Mouse (Mus musculus) liver, embryonic 13.5 days (tissue): ENCODE measurements around the gene Cnot1. TPM values are rescaled to one million over a fixed set of nuclear protein-coding genes. Genes with fewer than 3 reads are reported as not detected.

Source experiments
- ATAC-seq: fragments of 200-750 bp; cut with Nextera tagmentation; 2 replicates; pipeline ENCODE4 v1.8.0; 2017; ENCODE audit warnings: low read depth, mild to moderate bottlenecking, moderate number of reproducible peaks, moderate library complexity
- DNase-seq: peaks from one replicate; pipeline ENCODE4 v3.0.0; 2022
- H3K27ac ChIP-seq: fragments of 300-500 bp; sonication (generic); 2 replicates; pipeline ENCODE4 v1.5.1; 2015; ENCODE audit warnings: moderate library complexity, mild to moderate bottlenecking, inconsistent platforms
- H3K27me3 ChIP-seq: fragments of 300-500 bp; sonication (generic); 2 replicates; pipeline ENCODE4 v1.6.1; 2015; ENCODE audit warnings: mild to moderate bottlenecking, inconsistent platforms
- H3K36me3 ChIP-seq: fragments of 300-500 bp; sonication (generic); 2 replicates; pipeline ENCODE4 v1.6.1; 2015; ENCODE audit warnings: mild to moderate bottlenecking, inconsistent platforms
- H3K4me1 ChIP-seq: fragments of 300-500 bp; sonication (generic); replicated peaks from 2 replicates; pipeline ENCODE4 v1.6.1; 2015; ENCODE audit warnings: inconsistent platforms
- H3K4me2 ChIP-seq: fragments of 300-500 bp; sonication (generic); 2 replicates; pipeline ENCODE4 v1.6.1; 2015; ENCODE audit warnings: inconsistent platforms, mild to moderate bottlenecking, moderate library complexity
- H3K4me3 ChIP-seq: fragments of 300-500 bp; sonication (generic); replicated peaks from 2 replicates; pipeline ENCODE4 v1.5.1; 2015; ENCODE audit warnings: mild to moderate bottlenecking, inconsistent platforms
- H3K9ac ChIP-seq: fragments of 300-500 bp; sonication (generic); 2 replicates; pipeline ENCODE4 v1.6.1; 2015; ENCODE audit warnings: mild to moderate bottlenecking, inconsistent platforms
- H3K9me3 ChIP-seq: fragments of 300-500 bp; sonication (generic); replicated peaks from 2 replicates; pipeline ENCODE4 v1.6.1; 2016; ENCODE audit warnings: inconsistent platforms
- WGBS: fragments of 180-500 bp; shearing (Covaris S2); methylation state at CpG from one replicate; pipeline ENCODE4 v1.1.7; 2015; ENCODE audit not compliant: insufficient replicate concordance; 5-methylcytosine and 5-hydroxymethylcytosine counted together
- polyA plus RNA-seq: library from polyadenylated mRNA; unstranded; fragments of >200 nt; fragmentation: Nextera tagmentation; extraction: Ambion mirVana; gene quantifications from 2 replicates; pipeline ENCODE4 v1.2.1, GENCODE M21; 2015

Gene Cnot1
- polyA plus RNA-seq, 1 experiment from 2014 or later, result 24.5 TPM

GRCm38 (mm10) chr8:95703461-95704260 is 103.6 kb downstream of the Cnot1 start:
- H3K9me3 ChIP-seq, result no peaks in the 10 kb centered on the region
- H3K27me3 ChIP-seq, result peaks cover 53% of the 10 kb centered on the region
- peak overlapping the region; percentile 58 for H3K4me3 ChIP-seq
- H3K36me3 ChIP-seq, result no peaks in the 10 kb centered on the region
- H3K4me1 ChIP-seq, result peaks cover 20% of the 10 kb centered on the region
- no peak for DNase-seq
- peak overlapping the region; percentile 88 for H3K4me2 ChIP-seq
- ATAC-seq, result peak; percentile 61
- 8% methylated on average over 15 of the region's 15 CpGs for WGBS
- H3K9ac ChIP-seq, result peak overlapping the region; percentile 67
- H3K27ac ChIP-seq, result 0 out of 2 replicates have a peak overlapping the region, but pooled peaks have one; percentile 34

DNA sequence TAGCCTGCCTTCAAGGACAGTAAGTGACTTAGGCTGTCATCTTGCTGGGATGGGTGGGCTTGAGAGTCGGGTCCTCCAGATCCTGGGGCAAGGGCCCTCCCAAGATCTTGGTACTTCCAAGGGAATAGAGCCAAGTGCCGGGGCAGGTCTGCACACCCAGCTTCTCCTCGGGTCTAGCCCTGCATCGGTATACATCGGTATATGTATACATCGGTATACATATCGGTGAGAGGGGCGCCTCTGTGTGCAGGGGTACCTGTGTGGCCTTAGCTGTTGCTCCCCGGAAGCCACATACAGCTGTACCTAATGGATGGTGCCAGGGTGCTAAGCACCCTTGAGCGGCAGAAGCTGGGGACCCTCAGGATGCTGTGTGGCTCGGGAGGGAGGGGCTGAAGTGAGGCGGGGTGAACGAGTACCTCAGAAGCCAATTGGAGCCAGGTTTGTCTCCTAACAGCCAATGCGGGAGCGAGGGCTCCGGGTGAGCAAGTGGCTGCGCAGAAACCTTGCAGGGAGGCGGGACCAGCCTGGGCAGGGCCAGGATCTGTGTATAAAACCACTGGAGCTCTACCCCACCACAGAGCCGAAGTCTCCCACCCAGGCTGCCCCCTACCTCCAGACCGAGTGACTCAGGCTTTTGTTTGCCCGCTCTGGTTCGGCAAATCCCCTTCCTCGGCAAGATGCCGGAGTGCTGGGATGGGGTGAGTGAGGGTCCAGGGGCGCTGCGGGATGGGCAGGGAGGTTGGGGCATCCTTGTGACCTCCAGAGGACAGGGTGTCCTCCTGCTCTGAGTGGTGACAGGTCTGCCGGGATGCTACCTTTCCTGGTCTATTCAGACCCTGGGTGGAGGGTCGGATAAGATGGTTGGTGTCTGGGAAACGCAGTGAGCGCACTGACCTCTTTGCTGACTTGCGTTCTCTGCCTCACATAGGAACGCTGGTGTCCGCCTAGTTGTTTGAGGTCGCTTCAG is 104.5 kb downstream of the Cnot1 start:
- DNase-seq (peak; percentile 47), ATAC-seq (peak; percentile 83)
- H3K9ac ChIP-seq, result peak overlapping the region; percentile 67
- no peaks in the 10 kb centered on the region for H3K9me3 ChIP-seq
- WGBS, result 5% methylated on average over 34 of the region's 34 CpGs
- peaks cover 57% of the 10 kb centered on the region for H3K27me3 ChIP-seq
- 0 out of 2 replicates have a peak overlapping the region, but pooled peaks have one; percentile 34 for H3K27ac ChIP-seq
- H3K4me1 ChIP-seq, result peaks cover 20% of the 10 kb centered on the region
- H3K36me3 ChIP-seq, result no peaks in the 10 kb centered on the region
- H3K4me3 ChIP-seq, result peak overlapping the region; percentile 58
- peak overlapping the region; percentile 88 for H3K4me2 ChIP-seq

- no peak overlapping the region; the same call in 1 of the 2 replicates for H3K4me2 ChIP-seq
- ATAC-seq (no peak), DNase-seq (no peak)
- H3K36me3 ChIP-seq, result no peaks in the 10 kb centered on the region
- no peak overlapping the region for H3K27ac ChIP-seq
- H3K27me3 ChIP-seq, result peaks cover 65% of the 10 kb centered on the region
- H3K9ac ChIP-seq, result no peak overlapping the region
- H3K4me3 ChIP-seq, result no peak overlapping the region
- peaks cover 20% of the 10 kb centered on the region for H3K4me1 ChIP-seq
- WGBS, result 69% methylated on average over 4 of the region's 4 CpGs
- no peaks in the 10 kb centered on the region for H3K9me3 ChIP-seq
These were observed 105.5 kb downstream of the Cnot1 start for GRCm38 (mm10) chr8:95701809-95702208.

DNA sequence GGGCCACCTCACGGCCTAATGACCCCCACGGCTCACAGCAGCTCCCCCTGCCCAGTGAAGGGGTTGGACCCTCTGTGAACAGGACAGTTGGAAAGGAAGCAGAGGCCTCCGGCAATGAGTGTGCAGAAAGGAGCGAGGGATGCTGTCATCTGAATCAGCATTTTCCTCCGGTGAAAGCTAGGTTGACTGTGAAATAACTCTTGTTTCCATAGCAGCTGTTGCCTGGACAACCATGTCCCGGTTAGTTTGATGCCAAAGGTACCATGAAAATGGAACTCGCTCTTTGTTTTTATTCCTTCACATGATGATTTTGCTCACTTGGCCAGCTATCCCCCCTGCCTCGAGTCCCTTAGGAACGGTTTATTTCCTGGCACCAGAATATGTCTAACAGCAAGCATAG is 107.0 kb downstream of the Cnot1 start:
- H3K27me3 ChIP-seq, result peaks cover 80% of the 10 kb centered on the region
- ATAC-seq (no peak), DNase-seq (no peak)
- WGBS, result 56% methylated on average over 9 of the region's 9 CpGs
- no peak overlapping the region for H3K27ac ChIP-seq
- no peak overlapping the region for H3K4me2 ChIP-seq
- H3K4me3 ChIP-seq, result no peak overlapping the region
- no peaks in the 10 kb centered on the region for H3K9me3 ChIP-seq
- no peak overlapping the region for H3K9ac ChIP-seq
- no peaks in the 10 kb centered on the region for H3K36me3 ChIP-seq
- H3K4me1 ChIP-seq, result peaks cover 20% of the 10 kb centered on the region

GRCm38 (mm10) chr8:95698179-95698578 is 109.1 kb downstream of the Cnot1 start:
- 17% methylated on average over 6 of the region's 6 CpGs for WGBS
- no peak for ATAC-seq

GRCm38 (mm10) chr8:95697128-95697527 is 110.1 kb downstream of the Cnot1 start:
- Histone ChIP-seq H3K4me3 (no peak overlapping the region), H3K9ac (no peak overlapping the region), H3K36me3 (no peaks in the 10 kb centered on the region), H3K4me1 (no peaks in the 10 kb centered on the region), H3K27ac (no peak overlapping the region), H3K9me3 (no peaks in the 10 kb centered on the region), H3K4me2 (no peak overlapping the region), H3K27me3 (peaks cover 89% of the 10 kb centered on the region)
- peak; percentile 50 for DNase-seq
- WGBS, result under 1% methylated on average over 11 of the region's 11 CpGs
- ATAC-seq, result no peak

More at GRCm38 (mm10) chr8:95698179-95698578, 109.1 kb downstream of the Cnot1 start:
- Histone ChIP-seq H3K4me1 (peaks cover 10% of the 10 kb centered on the region), H3K36me3 (no peaks in the 10 kb centered on the region), H3K27me3 (peaks cover 96% of the 10 kb centered on the region), H3K9me3 (no peaks in the 10 kb centered on the region), H3K9ac (no peak overlapping the region), H3K4me2 (no peak overlapping the region), H3K27ac (no peak overlapping the region), H3K4me3 (no peak overlapping the region)
- no peak for DNase-seq

- Histone ChIP-seq H3K27ac (no peak overlapping the region), H3K9me3 (no peaks in the 10 kb centered on the region), H3K36me3 (no peaks in the 10 kb centered on the region), H3K4me3 (no peak overlapping the region), H3K4me2 (no peak overlapping the region), H3K4me1 (no peaks in the 10 kb centered on the region), H3K27me3 (peaks cover 87% of the 10 kb centered on the region), H3K9ac (no peak overlapping the region)
- WGBS, result 67% methylated on average over 8 of the region's 8 CpGs
- ATAC-seq (no peak), DNase-seq (no peak)
These were observed 110.6 kb downstream of the Cnot1 start for GRCm38 (mm10) chr8:95696661-95697060.

GRCm38 (mm10) chr8:95694631-95695030 is 112.6 kb downstream of the Cnot1 start:
- no peaks in the 10 kb centered on the region for H3K36me3 ChIP-seq
- ATAC-seq, result no peak
- H3K27me3 ChIP-seq, result peaks cover 75% of the 10 kb centered on the region
- no peaks in the 10 kb centered on the region for H3K9me3 ChIP-seq
- no peak overlapping the region for H3K9ac ChIP-seq
- H3K4me1 ChIP-seq, result no peaks in the 10 kb centered on the region
- WGBS, result 21% methylated on average over 6 of the region's 6 CpGs
- DNase-seq, result no peak
- no peak overlapping the region for H3K4me2 ChIP-seq
- no peak overlapping the region for H3K4me3 ChIP-seq
- no peak overlapping the region for H3K27ac ChIP-seq

DNA sequence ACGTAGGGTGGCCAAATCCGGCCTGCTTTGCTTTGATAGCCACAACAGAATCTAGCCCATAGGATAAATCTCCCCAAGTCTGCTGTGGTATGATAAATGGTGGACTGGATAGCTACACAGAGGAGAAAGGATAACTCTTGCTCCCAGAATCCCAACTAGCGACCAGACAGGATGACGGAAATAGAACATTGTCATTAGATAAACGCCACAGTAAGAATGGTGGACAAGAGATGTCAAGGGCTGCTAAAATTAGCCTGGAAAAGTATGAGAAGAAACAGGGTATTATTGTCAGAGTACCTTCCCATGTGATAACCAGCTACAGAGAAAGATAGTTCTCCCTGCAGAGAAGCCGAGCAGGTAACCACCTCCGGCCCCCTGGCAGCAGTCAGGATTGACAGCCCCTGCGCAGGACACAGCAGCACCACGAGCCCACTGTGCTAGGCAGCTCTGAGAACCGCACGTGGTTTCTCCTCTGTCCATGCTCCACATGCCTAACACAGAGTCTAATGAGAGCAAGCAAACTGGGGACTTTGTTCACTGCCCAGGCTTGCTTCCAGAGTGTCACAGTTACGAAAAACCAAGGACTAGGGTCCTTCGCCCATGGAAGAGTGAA is 116.2 kb downstream of the Cnot1 start:
- ATAC-seq, result no peak
- Histone ChIP-seq H3K4me2 (no peak overlapping the region), H3K4me3 (no peak overlapping the region), H3K27me3 (peaks cover 50% of the 10 kb centered on the region), H3K9me3 (no peaks in the 10 kb centered on the region), H3K9ac (no peak overlapping the region), H3K4me1 (no peaks in the 10 kb centered on the region), H3K36me3 (no peaks in the 10 kb centered on the region), H3K27ac (no peak overlapping the region)
- no peak for DNase-seq
- 53% methylated on average over 13 of the region's 13 CpGs for WGBS

GRCm38 (mm10) chr8:95688073-95688672 is 119.1 kb downstream of the Cnot1 start:
- no peaks in the 10 kb centered on the region for H3K36me3 ChIP-seq

More at GRCm38 (mm10) chr8:95688073-95688672, 119.1 kb downstream of the Cnot1 start:
- Histone ChIP-seq H3K9me3 (no peaks in the 10 kb centered on the region), H3K4me1 (no peaks in the 10 kb centered on the region), H3K4me3 (no peak overlapping the region), H3K4me2 (no peak overlapping the region), H3K27ac (no peak overlapping the region), H3K9ac (no peak overlapping the region), H3K27me3 (peaks cover 25% of the 10 kb centered on the region)
- no peak for DNase-seq
- no peak for ATAC-seq
- WGBS, result 54% methylated on average over 10 of the region's 10 CpGs
